Mouse (Mus musculus): ENCODE measurements around the gene Slc38a8.

Slc38a8 gene

DNA sequence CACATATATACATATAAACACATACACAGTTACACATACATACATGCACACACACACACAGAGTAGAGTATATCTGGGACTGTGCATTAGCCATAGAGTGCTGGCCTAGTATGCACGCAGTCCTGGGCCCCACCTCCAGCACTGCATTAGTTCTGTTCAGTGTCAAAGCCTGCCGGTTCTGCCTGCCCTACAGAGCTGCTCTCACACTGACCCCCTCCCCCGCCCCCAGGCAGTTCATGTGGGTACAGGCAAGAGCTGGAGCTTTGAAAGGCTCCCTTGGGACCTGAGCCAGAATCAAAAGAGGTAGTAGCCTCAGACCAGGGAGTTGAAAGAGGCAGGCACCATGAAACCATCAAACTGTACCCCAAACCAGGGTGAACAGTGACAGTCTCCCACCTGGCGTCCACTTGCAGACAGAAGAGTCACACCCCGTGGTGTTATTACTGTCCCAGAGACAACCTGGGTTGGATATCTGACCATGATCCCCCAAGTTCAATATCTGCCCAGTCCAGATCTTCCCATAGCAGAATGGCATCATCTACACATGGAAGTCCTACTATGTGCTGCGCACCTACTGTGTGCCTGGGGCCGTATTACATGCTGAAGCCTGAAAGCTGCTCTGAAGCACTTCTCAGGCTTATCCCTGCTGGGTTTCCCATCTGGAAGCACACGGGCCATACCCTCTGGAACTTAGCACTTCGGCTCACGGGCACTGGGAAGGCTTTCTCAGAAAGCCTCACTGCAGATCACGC is 17.2 kb downstream of the Slc38a8 start:
- no peak for DNase-seq

GRCm38 (mm10) chr8:119478684-119479083 is 22.8 kb downstream of the Slc38a8 start:
- no peak for DNase-seq

- peak in 1 of 2 experiments; percentile 69 for DNase-seq
These were observed 33.4 kb downstream of the Slc38a8 start for GRCm38 (mm10) chr8:119468091-119468490.

- DNase-seq, result peak in 1 of 2 experiments; percentile 46
These were observed 34.7 kb downstream of the Slc38a8 start for GRCm38 (mm10) chr8:119466794-119467193.

- peak in 1 of 2 experiments; percentile 36 for DNase-seq
These were observed 35.4 kb downstream of the Slc38a8 start for GRCm38 (mm10) chr8:119466105-119466504.

DNA sequence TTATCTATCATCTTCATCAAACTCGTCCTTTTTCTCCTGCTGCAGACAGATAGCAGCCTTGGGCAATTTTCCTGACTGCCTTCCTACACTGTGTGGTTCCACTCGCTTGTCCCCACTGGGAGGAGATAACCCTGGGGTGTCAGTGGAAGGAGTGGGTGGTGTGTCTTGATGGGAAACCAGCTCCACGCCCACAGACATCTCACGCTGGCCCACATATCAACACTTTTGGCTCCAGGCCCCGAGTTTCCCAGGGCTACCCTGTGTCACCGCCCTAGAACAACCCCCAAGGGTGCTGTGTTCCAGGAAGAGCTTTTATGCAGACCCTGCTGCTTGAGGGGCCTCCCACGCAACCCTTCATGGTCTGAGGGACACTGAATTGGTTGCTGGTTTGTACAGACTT is 37.8 kb downstream of the Slc38a8 start:
- no peak for DNase-seq

- DNase-seq, result peak in 1 of 2 experiments; percentile 50
These were observed 40.1 kb downstream of the Slc38a8 start for GRCm38 (mm10) chr8:119461356-119461755.

DNA sequence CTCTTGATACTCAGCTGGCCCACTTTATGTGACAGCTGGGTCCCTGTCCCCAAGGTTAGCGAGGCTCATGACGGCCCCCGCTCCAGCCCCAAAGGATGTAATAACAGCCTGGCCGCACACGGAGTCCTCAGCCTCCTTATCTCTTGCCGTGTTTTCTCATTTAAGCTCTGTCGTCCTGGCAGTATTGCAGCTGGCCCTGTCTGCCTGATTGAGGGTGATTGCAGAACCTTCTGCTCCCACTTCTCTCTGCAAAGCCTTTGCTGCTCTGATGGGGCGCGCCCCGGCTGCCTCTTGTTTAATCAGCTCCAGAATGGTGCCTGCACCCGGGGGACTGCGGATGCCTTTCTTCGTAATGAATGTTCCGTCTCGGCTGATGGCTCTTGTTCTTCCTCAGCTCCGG is 41.8 kb downstream of the Slc38a8 start:
- DNase-seq, result peak in 1 of 2 experiments; percentile 56

GRCm38 (mm10) chr8:119456045-119456444 is 45.5 kb downstream of the Slc38a8 start:
- no peak for DNase-seq

GRCm38 (mm10) chr8:119452919-119453318 is 48.6 kb downstream of the Slc38a8 start:
- no peak for DNase-seq

GRCm38 (mm10) chr8:119451131-119451530 is 50.4 kb downstream of the Slc38a8 start:
- DNase-seq, result no peak

DNA sequence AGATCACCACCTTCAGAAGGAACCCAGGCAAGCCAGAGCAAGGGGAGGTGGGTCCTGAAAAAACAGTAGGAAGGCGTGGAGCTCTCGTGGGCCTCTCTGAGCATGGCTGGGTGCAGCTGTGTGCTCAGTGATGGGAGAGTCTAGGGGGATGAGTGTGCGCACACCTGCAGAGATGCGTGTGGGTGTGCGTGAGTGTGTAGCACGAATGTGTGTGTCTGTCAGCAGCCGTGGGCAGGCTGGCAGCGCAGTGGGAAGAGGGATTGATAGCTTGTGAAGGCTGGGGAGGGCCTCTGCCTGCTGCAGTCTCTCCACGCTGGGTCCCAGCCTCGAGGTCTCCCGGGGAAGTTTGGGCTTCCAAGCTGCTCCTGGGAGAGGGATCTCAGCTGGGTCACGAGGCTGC is 51.9 kb downstream of the Slc38a8 start:
- no peak for DNase-seq

- DNase-seq, result no peak
These were observed 53.7 kb downstream of the Slc38a8 start for GRCm38 (mm10) chr8:119447781-119448170.

DNA sequence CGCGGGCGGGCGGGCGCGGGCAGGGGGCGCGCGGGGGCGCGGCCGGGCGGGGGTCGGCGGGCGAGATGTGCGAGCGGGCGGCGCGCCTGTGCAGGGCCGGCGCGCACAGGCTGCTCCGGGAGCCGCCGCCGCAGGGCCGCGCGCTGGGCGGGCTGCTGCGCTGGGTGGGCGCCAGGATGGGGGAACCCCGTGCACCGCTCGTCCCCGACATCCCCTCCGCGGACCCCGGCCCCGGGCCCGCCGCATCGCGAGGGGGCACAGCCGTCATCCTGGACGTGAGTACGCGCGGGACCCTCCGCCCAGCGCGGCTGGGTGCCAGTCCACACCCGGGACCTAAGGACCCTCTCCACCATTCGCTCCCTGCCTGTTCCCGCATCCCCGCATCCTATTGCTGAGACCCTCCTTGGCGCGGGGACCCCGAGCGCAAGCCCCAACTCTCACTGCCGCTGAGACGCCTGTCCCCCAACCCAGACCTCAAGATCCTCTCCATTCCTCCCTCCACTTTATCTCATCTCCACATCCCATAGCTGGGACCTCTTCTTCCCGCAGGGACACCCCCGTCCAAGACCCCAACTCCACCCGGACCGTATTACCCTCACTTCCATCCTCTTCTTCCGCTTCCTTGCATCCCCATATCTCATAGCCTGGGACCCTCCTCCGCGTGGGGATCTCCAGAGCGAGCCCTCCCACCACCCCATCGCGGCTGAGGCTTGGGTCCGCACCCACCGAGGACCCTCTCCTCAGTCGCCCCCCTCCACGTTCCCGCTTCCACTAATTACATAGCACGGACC is 54.3 kb downstream of the Slc38a8 start:
- DNase-seq, result peak in 1 of 2 experiments; percentile 52

- DNase-seq, result peak; percentile 95 to 98
These were observed 55.1 kb downstream of the Slc38a8 start, which contains the start of gene Necab2 for GRCm38 (mm10) chr8:119446211-119446989. TSS of gene Necab2 (plus strand) at chr8:119446719.

GRCm38 (mm10) chr8:119442970-119443369 is 58.5 kb downstream of the Slc38a8 start:
- DNase-seq, result no peak

- DNase-seq, result no peak
These were observed 59.5 kb downstream of the Slc38a8 start for GRCm38 (mm10) chr8:119442013-119442412.

GRCm38 (mm10) chr8:119440952-119441270 is 60.6 kb downstream of the Slc38a8 start:
- no peak for DNase-seq

GRCm38 (mm10) chr8:119440250-119440951 is 61.1 kb downstream of the Slc38a8 start:
- peak; percentile 63 to 75 for DNase-seq

DNA sequence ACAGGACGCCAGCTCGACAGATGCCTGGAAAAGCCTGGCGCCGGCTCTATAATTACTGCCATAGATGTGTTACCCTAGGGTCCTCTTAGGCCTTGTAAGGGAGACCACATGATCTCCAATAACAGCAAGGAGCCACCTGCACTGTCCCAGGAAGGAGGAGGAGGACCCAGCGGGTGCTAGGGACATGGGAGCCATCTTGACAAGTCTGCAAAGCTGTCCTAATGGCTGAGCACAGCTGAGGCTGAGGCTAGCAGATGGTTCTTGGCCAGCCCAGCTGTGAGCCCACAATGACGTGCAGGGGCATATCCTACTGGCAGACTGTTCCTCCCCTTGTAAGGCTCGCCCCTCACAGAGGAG is 61.6 kb downstream of the Slc38a8 start:
- no peak for DNase-seq

GRCm38 (mm10) chr8:119439424-119439823 is 62.1 kb downstream of the Slc38a8 start:
- DNase-seq, result no peak

DNA sequence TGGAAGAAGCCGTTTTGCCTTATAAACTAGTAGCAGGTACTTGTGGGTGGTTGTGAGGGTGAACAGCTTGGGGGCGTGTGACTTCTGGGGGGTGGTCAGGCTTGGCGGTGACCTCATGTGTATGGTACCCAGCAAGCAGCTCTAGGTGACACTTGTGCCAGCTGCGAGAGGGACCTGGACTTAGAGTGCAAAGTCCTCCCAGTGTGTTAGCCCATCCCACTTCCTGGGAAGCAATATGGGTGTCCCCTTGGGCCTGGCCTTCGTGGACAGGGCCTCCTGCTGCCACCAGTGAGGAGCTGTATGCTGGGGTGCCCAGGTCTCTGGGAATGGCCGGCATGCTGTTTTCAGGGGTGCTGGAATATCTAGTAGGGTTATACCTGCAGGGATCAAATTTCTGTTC is 62.6 kb downstream of the Slc38a8 start:
- DNase-seq, result no peak

- no peak for DNase-seq
These were observed 64.0 kb downstream of the Slc38a8 start for GRCm38 (mm10) chr8:119437506-119437905.
